Mouse (Mus musculus) lung, postnatal 14 days (tissue): ENCODE results near the gene Kctd6.

Experiments used
- DNase-seq: peaks from one replicate; pipeline ENCODE4 v3.0.0; 2021

The Kctd6 gene

DNA sequence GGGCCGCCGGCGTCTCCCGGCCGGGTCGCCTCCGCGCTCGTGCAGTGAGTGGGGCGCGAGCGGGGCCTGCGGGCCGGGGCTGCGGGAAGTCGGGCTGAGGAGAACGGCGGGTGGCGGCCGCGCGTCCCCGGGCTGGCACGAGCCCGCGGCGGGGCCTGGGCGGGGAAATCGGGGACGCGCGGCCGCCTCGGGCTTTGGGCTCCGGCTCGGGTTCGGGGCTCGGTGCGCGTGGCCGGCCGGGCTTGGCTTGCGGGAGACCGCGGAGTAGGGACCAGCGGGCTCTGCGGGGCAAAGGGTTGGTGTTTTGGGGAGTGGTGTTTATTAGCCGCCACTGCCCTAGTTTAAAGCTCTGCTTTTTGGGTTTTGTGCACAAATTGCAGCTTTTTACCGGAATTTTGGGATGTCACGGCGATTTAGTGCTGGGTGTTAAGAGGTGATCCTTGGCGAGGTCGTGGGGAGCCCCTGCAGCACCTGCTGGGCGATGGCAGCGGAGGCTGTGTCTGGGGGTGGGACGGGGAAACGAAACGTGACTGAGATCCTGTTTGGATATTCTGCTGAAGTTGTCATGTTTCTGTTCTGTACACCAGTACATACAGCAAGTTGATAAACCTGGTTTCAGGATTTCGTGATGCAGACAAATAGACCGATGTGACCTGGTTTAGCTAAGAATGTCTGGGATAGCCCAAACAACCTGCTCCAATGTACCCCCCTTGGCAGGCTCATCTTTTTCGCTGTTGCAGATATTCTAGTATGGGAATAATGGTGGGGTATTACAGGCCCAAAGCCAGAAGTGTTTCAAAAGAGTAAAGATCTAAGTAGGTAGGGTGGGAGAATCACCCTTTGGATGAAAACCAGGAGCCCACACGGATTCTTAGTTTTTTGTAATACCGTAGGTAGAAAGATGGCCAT, 613 bp downstream of the Kctd6 start:
- peak; percentile 76 for DNase-seq

DNA sequence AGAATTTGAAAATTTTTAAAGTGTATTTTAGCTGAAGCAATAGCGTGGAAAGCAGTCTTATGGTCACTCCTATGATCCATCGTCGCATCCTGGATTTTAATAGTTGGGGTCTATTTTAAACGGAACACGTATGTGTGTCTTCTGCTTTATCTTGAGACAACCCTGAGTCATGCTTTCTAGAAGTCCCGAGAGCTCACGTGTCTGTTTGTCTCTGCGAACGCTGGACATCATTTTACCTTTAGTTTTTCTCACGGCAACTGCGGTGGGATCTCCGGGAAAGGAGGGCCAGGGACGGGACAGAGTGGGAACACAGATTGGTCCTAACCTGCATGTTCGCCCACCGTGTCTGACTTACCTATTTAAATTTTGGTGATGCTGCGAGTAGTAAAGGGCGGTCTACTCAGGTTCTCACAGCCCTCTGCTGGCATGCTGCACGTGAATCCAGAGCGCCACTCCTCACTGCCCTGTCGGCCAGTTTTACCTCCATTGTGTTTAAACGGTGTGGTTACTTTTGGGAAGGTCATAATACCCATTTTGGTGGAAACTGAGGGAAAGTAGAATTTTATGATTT, 1.4 kb downstream of the Kctd6 start:
- no peak for DNase-seq

DNA sequence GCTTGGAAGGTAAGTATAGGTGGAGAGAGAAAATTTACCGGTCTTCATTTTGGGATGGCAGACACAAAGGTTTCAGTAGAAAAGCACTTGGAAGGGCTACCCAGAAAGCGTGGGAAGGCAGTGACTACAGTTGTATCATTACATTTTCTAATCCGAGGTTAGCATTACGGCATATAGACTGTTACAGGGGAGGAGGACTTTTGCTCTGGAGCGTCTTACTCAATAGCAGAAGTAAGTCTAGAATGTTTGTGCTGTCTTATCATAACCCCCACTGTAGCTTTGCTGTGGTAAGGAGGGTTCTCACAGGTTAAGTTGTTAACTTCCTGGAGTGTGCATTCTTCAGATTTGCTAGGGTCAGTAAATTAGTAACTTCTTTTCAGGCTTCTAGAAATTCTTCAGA, 2.2 kb downstream of the Kctd6 start:
- no peak for DNase-seq

DNA sequence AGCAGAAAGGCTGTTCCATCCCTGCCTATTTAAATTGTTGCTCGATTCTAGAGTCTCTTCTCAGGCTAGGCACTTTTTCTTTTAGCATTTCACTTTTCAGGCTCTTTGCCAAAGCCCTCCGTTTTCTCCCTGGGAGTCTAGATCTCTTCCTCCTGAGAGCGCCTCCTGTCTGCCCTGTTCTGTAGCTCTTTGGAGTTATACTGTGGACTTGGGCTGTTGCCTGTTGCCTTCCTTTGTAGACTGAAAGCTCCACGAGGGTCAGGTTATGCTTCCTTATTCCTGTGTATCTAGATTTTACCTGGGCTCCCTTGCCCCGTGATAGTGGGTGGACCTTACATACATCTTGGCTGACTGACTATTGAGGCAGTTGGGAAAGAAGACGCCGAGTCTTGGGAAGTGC, 4.3 kb downstream of the Kctd6 start:
- no peak for DNase-seq

DNA sequence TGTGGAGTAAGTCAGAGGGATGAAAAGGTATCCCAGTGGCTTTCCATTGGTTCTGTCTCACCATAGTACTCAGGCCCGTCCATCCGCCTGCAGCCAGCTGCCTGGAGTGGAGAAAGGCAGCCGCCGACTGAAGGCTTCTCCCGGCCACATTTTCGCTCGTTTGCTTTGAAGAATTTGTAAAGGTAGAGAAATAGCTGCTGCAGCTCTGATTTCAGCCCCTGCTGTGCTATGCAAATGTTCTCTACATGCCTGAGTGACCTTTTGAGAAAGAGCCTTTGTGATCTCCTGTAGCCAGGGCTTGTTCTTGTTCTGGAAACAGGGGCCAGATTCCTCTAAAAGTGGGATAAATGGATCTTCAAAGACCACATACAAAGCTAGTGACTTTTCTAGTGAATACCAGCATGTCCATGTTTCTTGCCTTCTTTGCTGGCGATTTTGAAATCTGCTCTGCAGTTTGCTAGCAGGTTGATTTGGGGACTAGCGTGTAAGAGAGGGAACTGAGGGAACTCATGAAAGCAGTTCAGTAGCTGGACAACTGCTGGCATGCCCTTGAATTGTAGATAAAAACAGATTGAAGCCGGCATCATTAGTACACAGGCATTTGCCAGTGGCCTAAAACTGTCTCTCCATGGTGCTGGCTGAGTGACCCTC, 4.9 kb downstream of the Kctd6 start:
- no peak for DNase-seq

DNA sequence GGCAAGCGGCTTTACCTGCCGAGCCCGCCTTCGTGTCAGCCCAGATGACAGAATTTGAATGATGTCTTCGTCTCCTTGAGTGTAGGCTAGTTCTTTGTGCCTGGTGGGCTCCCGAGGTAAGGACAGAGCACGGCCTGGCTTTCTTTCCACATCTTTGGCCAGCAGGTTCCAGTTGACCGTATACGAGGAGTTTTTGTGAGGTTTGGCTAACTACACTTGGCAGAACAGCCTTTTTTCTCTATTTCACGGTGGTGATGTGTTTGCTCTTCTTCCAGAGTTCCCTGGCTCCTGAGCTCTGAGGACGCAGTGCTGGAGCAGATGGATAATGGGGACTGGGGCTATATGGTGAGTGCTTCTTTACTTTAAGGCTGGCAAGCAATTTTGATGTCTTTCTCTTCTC, 5.9 kb downstream of the Kctd6 start:
- no peak for DNase-seq

DNA sequence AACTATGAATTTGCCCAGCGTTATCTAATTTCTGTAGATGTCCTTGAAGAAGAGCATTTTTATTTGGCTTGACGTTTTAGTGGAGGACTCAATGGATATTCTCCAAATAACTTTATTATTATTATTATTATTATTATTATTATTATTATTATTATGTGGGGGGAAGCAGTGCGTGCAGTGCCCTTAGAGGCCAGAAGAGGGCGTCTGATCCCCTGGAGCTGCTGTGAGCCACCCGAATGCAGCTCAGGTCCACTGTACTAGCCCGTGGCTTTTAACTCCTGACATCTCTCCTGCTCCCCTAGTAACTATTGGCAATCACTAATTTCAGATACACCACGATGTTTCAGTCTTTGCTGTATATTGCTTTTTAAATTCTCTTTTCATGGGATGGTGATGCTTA, 6.4 kb downstream of the Kctd6 start:
- no peak for DNase-seq

DNA sequence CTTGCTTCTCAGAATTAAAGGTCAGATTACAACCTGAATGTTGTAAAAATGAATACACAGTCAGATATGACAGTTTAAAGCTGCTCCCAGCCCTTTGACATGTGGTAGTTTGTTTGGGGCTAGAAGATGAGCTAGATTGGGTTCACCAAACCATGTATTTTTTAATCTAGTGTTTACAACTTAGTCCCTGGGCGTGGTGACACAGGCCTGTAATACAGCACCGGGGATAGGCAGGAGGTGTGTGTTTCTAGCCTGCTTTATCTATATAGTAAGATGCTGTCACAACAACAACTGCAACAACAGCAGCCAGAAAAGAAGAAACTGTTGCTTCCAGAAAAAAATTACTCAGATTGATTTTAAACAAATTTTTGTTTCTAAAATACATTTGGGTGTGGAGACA, 7.0 kb downstream of the Kctd6 start:
- no peak for DNase-seq

DNA sequence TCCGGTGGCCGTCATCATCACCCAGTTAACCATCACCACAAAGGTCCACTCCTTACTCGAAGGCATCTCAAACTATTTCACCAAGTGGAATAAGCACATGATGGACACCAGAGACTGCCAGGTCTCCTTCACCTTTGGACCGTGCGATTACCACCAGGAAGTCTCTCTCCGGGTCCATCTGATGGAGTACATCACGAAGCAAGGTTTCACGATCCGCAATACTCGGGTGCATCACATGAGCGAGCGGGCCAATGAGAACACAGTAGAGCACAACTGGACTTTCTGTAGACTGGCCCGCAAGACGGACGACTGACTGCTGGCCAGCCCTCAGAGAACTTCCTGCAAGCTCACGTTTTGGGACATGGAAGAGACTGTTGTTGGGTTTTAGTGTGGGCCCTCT, 8.6 kb downstream of the Kctd6 start:
- no peak for DNase-seq

DNA sequence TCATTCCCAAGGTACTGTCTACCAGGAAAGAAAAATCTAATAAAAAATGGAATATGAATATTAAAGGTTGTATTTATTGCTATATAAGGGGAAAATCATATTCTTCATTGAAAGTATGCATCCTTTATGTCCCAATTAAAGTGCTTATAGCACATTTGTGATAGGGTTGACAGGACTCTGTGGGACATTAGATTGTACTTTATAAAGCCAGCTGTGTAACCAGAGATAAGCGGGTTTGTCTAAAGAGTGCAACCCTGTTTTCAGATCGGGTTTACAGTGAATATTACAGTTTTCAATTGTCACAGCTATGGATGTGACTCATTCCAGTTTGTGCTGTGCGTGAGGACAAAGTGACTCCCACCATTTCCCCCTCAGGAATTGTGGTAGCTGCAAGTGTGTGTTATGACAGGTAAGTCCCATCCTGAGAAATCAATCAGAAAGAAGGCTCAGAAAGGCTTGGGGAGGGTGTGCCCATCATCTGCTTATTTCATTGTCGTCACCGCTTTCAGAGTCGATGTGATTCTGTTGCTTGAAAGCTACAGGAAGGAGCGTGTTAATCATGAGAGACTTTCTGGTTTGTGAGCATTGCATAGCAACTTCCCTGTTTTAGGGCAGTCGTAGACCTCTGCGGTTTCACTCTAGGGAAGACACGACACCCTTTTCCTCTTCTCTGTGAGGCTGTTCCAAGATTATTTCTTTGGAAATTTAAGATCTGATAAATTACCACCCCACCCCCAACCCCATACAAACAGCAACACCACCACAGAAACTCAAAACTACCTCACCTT, 9.8 kb downstream of the Kctd6 start:
- no peak for DNase-seq

DNA sequence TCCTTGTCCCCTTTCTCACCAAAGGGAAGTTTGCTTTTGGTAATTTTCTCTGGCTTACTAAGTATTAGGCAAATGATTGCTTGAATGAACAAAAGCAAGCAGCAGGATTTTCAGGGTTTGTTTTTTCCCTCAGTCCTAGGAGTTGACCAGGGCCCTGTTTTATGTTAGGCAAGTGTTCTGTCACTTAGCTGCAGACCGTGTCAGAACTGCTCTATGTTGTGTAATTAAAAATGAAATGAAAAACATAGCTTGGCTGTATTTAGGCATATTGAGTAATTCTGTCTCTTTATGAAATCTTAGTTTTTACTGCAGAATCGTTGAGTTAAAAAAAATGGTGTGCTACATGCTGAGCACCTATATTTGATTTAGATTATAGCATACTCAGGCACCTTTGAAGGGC, 10.9 kb downstream of the Kctd6 start:
- DNase-seq = no peak

DNA sequence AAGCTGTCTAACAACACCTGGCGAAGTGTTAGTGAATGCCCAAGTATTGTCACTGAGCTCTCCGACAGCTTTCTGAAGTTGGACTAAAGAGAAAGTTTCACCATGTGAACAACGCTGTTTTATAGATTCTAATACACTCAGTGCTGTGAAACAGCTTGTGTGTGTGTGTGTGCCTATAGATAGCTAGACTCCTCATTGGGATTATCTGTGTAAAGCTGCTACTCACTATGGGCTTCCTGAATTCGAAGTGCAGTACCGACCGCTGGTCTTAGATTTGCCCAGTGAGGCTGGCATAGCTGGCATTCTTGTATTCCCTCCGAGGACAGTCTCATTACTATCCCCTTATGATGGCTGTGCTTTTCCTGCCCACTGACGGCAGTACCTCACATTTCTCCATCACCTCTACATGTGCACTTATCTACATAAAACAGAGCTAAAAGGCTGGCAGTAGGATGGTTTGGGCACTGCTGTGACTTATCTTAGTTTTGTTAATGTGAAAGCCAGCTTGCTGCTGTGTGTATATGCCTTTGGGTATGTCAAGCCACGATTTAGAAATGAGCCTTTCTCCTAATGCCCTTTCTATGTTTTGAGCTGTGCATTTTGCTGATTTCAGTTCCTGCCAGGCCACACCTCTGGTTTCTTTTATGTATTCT, 15.6 kb downstream of the Kctd6 start:
- DNase-seq = no peak

DNA sequence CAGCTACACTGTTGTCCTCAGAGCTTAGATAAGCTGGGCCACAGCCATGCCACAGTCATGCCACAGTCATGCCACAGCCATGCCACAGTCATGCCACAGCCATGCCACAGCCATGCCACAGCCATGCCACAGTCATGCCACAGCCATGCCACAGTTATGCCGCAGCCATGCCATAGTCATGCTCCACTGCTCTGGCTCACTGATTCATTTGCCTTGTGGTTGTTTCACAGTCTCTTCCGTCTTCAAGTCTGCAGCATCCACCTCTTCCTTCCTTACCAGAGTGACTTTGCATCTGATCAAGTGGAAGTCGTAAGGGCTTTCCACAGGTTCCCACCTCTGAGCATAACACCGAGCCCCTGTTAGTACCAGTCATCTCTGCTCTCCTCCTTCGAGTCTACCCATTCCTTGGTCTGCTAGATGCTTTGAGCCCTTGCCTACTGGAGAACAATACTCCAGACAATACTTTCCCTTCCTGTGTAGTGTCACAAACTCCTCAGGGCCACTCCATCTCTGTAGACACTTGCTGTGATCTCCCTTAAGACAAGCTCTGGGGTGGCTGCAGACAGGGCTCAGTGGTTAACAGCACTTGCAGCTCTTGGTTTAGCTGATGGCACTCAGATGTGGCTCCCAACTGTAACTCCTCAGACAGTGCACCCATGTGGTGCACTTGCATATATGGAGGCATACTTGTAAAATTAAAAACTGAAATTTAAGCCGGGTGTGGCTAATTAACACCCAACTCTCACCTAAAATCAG, 18.4 kb downstream of the Kctd6 start:
- no peak for DNase-seq

DNA sequence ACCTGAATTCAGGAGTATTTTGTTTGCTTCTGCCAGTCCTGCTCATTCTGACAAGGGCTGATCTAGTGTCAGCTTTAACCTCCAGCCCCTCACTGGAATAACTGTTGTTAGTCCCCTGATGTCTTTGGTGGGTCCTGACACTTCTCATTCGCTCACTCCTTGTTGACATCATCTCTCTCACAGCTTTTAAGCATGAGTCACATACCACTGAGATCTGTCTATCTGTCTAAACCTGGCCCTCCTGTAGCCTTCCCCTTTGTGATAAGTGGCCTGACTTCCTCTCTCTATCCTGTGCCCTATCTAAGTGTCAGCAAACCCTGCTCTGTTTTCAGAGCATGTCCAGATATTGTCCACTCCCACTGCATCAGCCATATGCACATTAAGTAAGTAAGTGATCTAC, 19.3 kb downstream of the Kctd6 start:
- no peak for DNase-seq

DNA sequence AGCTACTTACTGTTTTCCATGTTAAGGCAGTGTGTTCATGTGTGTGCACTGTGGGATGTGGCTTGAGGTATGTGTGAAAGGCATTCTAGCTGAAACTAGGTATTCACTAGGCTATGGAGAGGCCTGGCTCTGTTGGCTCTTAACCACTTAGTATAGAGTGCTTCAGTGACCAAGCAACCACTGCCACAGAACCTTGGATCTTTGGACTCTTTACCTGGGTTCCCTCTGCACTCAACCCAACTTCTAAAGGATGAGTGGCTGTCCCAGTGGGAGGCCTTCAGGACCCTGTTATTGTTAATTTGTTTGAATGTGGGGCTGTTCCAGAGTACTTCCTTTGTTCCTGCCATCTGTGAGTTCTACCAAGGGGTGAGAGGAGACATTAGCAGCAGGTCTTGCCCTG, 27.9 kb downstream of the Kctd6 start:
- no peak for DNase-seq

DNA sequence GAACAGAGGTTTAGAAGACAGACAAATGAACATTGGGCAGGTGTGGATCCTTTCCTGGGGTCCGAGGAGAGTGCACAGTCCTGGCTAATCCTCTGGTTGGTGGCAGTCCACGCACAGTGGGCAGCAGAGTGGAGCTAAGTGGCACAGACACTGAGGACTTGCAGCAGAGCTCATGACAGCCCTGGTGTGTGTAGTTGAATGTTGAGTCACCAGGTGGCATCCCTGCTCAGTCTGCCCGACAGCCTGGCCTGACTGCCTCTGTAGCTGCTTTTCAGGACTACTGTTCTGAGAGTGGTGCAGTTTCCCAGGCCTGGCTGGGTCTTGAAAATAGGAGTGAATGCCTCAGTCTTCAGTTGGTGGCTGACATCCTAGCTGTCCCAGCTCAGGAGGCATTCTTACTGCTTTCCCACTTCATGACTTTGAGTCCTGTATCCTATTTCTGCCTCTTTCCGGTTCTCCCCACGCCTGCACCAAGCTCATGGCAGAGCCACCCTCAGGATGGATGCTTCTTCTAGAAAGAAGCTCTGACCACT, 28.5 kb downstream of the Kctd6 start:
- peak; percentile 22 for DNase-seq

DNA sequence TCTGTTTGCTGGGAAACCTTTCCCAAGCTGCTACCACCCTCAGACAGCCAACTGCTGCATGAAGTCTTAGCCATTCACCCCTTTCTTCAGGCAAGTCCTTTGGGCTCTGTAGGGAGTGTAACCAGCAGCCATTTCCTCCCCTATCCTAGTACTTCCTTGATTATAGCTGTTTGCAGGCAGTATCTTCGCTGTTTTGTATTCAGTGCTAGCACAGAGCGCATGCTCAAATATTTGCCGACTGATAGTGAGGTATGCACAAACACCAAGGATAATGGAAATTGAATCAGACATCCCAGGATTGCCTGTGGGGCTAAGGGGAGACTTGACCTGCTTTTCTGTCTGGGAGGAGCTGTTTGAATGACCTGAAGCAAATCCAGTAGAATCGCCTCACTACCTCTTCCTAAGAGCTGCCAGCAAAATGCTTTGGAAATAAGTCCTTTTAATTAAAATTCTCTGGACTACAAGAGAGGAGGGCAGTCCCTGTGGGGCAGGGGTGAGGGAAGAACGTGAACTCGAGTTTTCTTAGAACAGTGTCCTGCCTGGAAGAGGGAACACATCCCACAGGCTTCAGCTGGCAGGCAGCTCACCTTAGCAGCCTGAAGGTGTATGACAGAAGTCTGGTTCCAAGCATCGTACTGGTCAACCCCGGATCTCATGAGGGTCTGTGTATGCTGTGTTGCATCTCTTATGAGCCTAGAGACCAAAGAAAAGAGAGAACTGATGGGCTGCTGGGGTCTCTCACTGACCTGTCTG, 29.4 kb downstream of the Kctd6 start:
- no peak for DNase-seq

DNA sequence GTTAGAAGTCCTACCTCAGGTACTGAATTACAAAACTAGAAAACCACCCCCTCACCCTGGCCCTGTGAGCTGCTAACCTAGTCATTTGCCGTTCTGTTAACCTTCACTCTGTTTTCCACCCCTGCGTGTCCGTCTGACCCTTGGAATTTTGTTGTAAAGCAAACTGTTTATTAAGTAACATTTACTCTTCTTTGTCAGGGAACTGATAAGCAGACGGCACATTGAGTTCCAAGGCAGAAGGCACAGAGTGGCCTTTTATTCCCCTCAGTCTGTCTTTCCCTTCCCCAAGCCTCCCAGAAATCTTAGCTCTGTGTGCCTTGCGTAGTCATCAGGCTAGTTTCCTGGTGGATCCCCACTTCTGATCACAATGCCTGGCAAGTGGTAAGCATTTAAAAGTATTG, 30.3 kb downstream of the Kctd6 start:
- DNase-seq = no peak

DNA sequence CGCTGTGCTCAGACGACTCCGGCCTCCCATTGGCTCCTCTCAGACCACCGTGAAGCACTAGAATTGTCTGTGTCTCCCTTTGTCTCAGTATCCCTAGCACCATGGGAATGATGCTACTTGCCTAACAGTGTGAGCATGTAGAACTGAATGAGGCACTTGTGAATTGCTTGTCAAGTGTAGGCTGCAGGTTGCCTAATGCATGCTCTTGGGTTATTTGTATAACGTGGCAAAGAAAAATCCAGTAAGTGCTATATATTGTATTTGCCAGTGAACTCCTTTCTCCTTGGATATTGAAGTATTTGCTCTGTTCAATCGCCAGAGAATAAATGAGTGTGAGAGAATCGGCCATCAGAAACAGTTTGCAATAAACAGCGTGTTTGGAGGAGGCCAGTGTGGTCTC, 32.9 kb downstream of the Kctd6 start:
- no peak for DNase-seq

DNA sequence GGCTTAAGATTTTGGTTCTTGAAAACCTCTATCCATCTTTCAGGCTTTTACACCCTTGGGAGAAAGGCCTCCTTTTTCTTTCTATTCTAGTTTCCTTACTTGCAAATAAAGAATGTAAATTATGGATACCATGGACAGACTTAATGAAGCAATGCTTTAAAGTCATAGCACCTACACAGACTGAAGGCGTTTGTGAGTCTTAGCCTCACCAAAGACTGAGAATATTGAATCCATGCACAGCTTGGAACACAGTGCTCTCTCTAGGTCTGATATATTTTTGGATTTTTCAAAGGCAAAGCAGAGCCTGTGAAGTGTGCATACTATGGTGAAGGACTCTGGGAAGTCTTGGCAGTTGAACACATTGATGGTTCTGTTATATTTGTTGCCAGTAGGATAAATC, 35.3 kb downstream of the Kctd6 start:
- no peak for DNase-seq
